11 mouse cellular contexts compared by ENCODE assay signal in genomic region chr4:65839550-65840000, GRCm38 (mm10).
DNase-seq lines count a peak whose midpoint lies in the region; ATAC-seq and TF ChIP-seq lines count a peak whose summit lies in the region.
"Had no signal": no experiment of that assay in that cellular context is flagged by ENCODE, and none has a peak within 500 bp of the region (broad histone marks: within the 10 kb centered on the region; RNA-seq: fewer than 3 reads in every experiment).

No protein-coding gene starts in this region.

- no peak overlapping the region for H3K4me2 ChIP-seq in forebrain, embryonic 13.5 days
- no peak overlapping the region for H3K4me2 ChIP-seq in stomach, postnatal 0 days (replicated peaks; ENCODE audit: low read depth)
- H3K4me2 ChIP-seq: liver, embryonic 12.5 days had no signal

- H3K27ac ChIP-seq in forebrain, embryonic 13.5 days: 0 out of 2 replicates have a peak overlapping the region, but pooled peaks have one; percentile 19
- H3K27ac ChIP-seq in stomach, postnatal 0 days (replicated peaks): no peak overlapping the region
- H3K27ac ChIP-seq: liver, embryonic 12.5 days had no signal

- H3K36me3 ChIP-seq in forebrain, embryonic 13.5 days (ENCODE audit: poor library complexity, severe bottlenecking): no peaks in the 10 kb centered on the region
- H3K36me3 ChIP-seq in stomach, postnatal 0 days (ENCODE audit: control insufficient read depth, insufficient read depth, low read length): no peaks in the 10 kb centered on the region
- H3K36me3 ChIP-seq: liver, embryonic 12.5 days had no signal

- H3K9me3 ChIP-seq in forebrain, embryonic 13.5 days (replicated peaks): no peaks in the 10 kb centered on the region
- H3K9me3 ChIP-seq in stomach, postnatal 0 days (ENCODE audit: control insufficient read depth, low read length): no peaks in the 10 kb centered on the region
- H3K9me3 ChIP-seq: liver, embryonic 12.5 days had no signal

- peak; percentile 93 for ATAC-seq in forebrain, embryonic 13.5 days
- ATAC-seq in stomach, postnatal 0 days (ENCODE audit: low FRiP score, low TSS enrichment): no peak
- ATAC-seq: liver, embryonic 12.5 days had no signal

- TF ChIP-seq CTCF in brain, embryonic 14.5 days (IDR thresholded peaks at IDR 0.05; ENCODE audit: borderline replicate concordance, extremely low read depth, insufficient read depth, insufficient read length): no peak
- TF ChIP-seq CTCF in stomach, postnatal 0 days (IDR thresholded peaks at IDR 0.05; ENCODE audit: low read depth): no peak

- peaks cover 21% of the 10 kb centered on the region for H3K27me3 ChIP-seq in forebrain, embryonic 13.5 days
- H3K27me3 ChIP-seq in stomach, postnatal 0 days (ENCODE audit: control insufficient read depth, insufficient read depth, low read length): no peaks in the 10 kb centered on the region
- H3K27me3 ChIP-seq: liver, embryonic 12.5 days had no signal

- no peak overlapping the region for H3K9ac ChIP-seq in forebrain, embryonic 13.5 days
- H3K9ac ChIP-seq in stomach, postnatal 0 days (ENCODE audit: low read length): no peak overlapping the region
- H3K9ac ChIP-seq: liver, embryonic 12.5 days had no signal

- no peak overlapping the region for H3K4me3 ChIP-seq in forebrain, embryonic 13.5 days
- H3K4me3 ChIP-seq in stomach, postnatal 0 days (ENCODE audit: low read depth, low read length): no peak overlapping the region
- H3K4me3 ChIP-seq: liver, embryonic 12.5 days had no signal

- no peak for TF ChIP-seq EP300 in stomach, postnatal 0 days (optimal IDR thresholded peaks at IDR 0.05)

- DNase-seq in brain, embryonic 14.5 days (ENCODE audit: low read depth): peak; percentile 96
- peak; percentile 63 for DNase-seq in layer of hippocampus, adult 9-11 months
- DNase-seq in neural tube, embryonic 10.5 days (ENCODE audit: extremely low spot score, low spot score): peak; percentile 24
- DNase-seq in stomach, postnatal 0 days (ENCODE audit: low spot score): no peak
- DNase-seq in spleen, postnatal 36 days (ENCODE audit: low spot score in 2 of 2): no peak
- DNase-seq in B cell, adult 2 months: no peak
- DNase-seq in urinary bladder, postnatal 36 days (ENCODE audit: low spot score in 2 of 2): no peak
- DNase-seq: heart, postnatal 10 days; thymus, postnatal 36 days had no signal

- H3K4me1 ChIP-seq in forebrain, embryonic 13.5 days: peaks cover 21% of the 10 kb centered on the region
- no peaks in the 10 kb centered on the region for H3K4me1 ChIP-seq in stomach, postnatal 0 days (replicated peaks; ENCODE audit: control insufficient read depth, insufficient read depth)
- H3K4me1 ChIP-seq: liver, embryonic 12.5 days had no signal

- TF ChIP-seq POLR2A in brain, embryonic 14.5 days (IDR thresholded peaks at IDR 0.05; ENCODE audit: borderline replicate concordance, extremely low read depth, insufficient read depth, insufficient read length, poor library complexity, severe bottlenecking): no peak

- WGBS in forebrain, embryonic 13.5 days: 2% methylated on average over 9 of the region's 9 CpGs
- 67% methylated on average over 9 of the region's 9 CpGs for WGBS in stomach, postnatal 0 days

Comparison
In these comparisons a context has a peak if more than half of its experiments do, and no peak if none do; other contexts are left out.
1. DNase-seq: peak in brain, embryonic 14.5 days (single experiment), layer of hippocampus, adult 9-11 months (single experiment) and neural tube, embryonic 10.5 days (single experiment); none in stomach, postnatal 0 days (single experiment), spleen, postnatal 36 days (0 of 2), B cell, adult 2 months (0 of 2) and urinary bladder, postnatal 36 days (0 of 2).